ENCODE assay signal across 20 mouse cellular contexts in the genomic region with DNA sequence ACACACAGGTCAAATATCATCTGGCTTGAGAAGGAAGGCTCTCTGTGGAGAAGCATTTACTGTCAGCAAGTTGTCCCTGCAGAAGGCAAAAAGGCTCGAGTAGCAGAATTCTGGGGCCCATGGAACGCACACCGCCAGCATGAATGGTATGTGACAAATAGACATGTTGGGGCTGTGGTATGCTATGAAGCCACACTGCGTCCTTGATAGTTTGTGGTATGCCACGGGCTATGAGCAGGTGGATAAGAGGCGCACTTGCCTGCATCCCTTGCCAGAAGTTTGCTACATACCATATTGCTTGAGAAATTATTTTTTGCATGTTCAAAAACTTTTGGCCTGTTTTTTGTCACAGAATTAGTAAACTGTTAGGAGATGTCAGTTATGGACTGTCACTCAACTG.
DNase-seq lines count a peak whose midpoint lies in the region; ATAC-seq lines count a peak whose summit lies in the region.
"Had no signal": no experiment of that assay in that cellular context is flagged by ENCODE, and none has a peak within 500 bp of the region (broad histone marks: within the 10 kb centered on the region; RNA-seq: fewer than 3 reads in every experiment).

No protein-coding gene starts in this region.

- H3K27ac ChIP-seq in heart, embryonic 10.5 days = 0 out of 2 replicates have a peak overlapping the region, but pooled peaks have one; percentile 10
- 0 out of 4 replicates have a peak overlapping the region, but pooled peaks have one; percentile 2 to 31 for H3K27ac ChIP-seq in heart, embryonic 14.5 days (replicated peaks in 1 of 2; ENCODE audit: control insufficient read depth in 1 of 2, insufficient read depth in 1 of 2, low read depth in 2 of 2, low read length in 2 of 2)
- H3K27ac ChIP-seq: embryonic facial prominence, embryonic 10.5 days; forebrain, embryonic 13.5 days; gastrocnemius, adult 2 months; hindbrain, embryonic 15.5 days had no signal

- H3K9me3 ChIP-seq in heart, embryonic 10.5 days = no peaks in the 10 kb centered on the region
- H3K9me3 ChIP-seq in heart, embryonic 14.5 days (ENCODE audit: control insufficient read depth, low read length) = no peaks in the 10 kb centered on the region
- H3K9me3 ChIP-seq: embryonic facial prominence, embryonic 10.5 days; forebrain, embryonic 13.5 days; hindbrain, embryonic 15.5 days had no signal

- no peak for ATAC-seq in heart, embryonic 14.5 days (ENCODE audit: insufficient number of reproducible peaks, insufficient read depth, low FRiP score, low read depth)
- ATAC-seq: forebrain, embryonic 13.5 days; forebrain, postnatal 0 days; intestine, embryonic 16.5 days had no signal

- no peaks in the 10 kb centered on the region for H3K36me3 ChIP-seq in heart, embryonic 10.5 days
- no peaks in the 10 kb centered on the region for H3K36me3 ChIP-seq in heart, embryonic 14.5 days (ENCODE audit: control insufficient read depth, insufficient read depth, low read length)
- H3K36me3 ChIP-seq: embryonic facial prominence, embryonic 10.5 days; hindbrain, embryonic 15.5 days had no signal

- no peak for DNase-seq in heart, embryonic 10.5 days (ENCODE audit: low spot score)
- DNase-seq in heart, adult 9 months (ENCODE audit: low spot score in 2 of 2) = no peak
- no peak for DNase-seq in heart, postnatal 36 days
- peak; percentile 10 for DNase-seq in lung, postnatal 36 days
- DNase-seq in lung, postnatal 4 days = no peak
- no peak for DNase-seq in adrenal gland, postnatal 14 days
- DNase-seq: adrenal gland, adult 2 months; adrenal gland, postnatal 36 days; cerebellum, adult 2 months; cerebellum, postnatal 10 days; forebrain, postnatal 0 days; gastrocnemius, adult 2 months; gastrocnemius, postnatal 25 days; kidney, adult 2 months had no signal

- H3K4me3 ChIP-seq in heart, embryonic 10.5 days = no peak overlapping the region
- no peak overlapping the region for H3K4me3 ChIP-seq in heart, embryonic 14.5 days (ENCODE audit: control insufficient read depth in 1 of 2, insufficient read depth in 1 of 2, low read depth in 1 of 2, low read length in 2 of 2)
- H3K4me3 ChIP-seq: embryonic facial prominence, embryonic 10.5 days; forebrain, embryonic 13.5 days; gastrocnemius, adult 2 months; hindbrain, embryonic 15.5 days had no signal

- intact Hi-C loops in heart, postnatal 36 days (cut with DNase I) = no loop called here

- 43% methylated on average over 6 of the region's 6 CpGs for WGBS in heart, embryonic 10.5 days
- WGBS in heart, embryonic 14.5 days = 43% methylated on average over 6 of the region's 6 CpGs

- H3K4me2 ChIP-seq in heart, embryonic 14.5 days (ENCODE audit: low read length) = 0 out of 2 replicates have a peak overlapping the region, but pooled peaks have one; percentile 18
- H3K4me2 ChIP-seq: forebrain, embryonic 13.5 days; hindbrain, embryonic 15.5 days had no signal

- peaks cover 20% of the 10 kb centered on the region for H3K4me1 ChIP-seq in heart, embryonic 10.5 days
- peaks cover 10 to 18% of the 10 kb centered on the region in 2 experiments for H3K4me1 ChIP-seq in heart, embryonic 14.5 days (ENCODE audit: control insufficient read depth in 2 of 2, insufficient read depth in 2 of 2, low read length in 2 of 2)
- H3K4me1 ChIP-seq: embryonic facial prominence, embryonic 10.5 days; hindbrain, embryonic 15.5 days had no signal

- no peaks in the 10 kb centered on the region for H3K27me3 ChIP-seq in heart, embryonic 10.5 days (ENCODE audit: insufficient read depth, poor library complexity, severe bottlenecking)
- no peaks in the 10 kb centered on the region for H3K27me3 ChIP-seq in heart, embryonic 14.5 days (ENCODE audit: control insufficient read depth, insufficient read depth, low read length)
- H3K27me3 ChIP-seq: CH12.LX; forebrain, embryonic 13.5 days; hindbrain, embryonic 15.5 days had no signal

- no peak overlapping the region for H3K9ac ChIP-seq in heart, embryonic 14.5 days (ENCODE audit: low read length)
- H3K9ac ChIP-seq: forebrain, embryonic 13.5 days; forebrain, postnatal 0 days; hindbrain, embryonic 15.5 days had no signal
